Mouse (Mus musculus) kidney, adult 8-10 months (tissue): Measurements from ENCODE around the gene Ngb.
A peak's percentile ranks its signal among the peaks of the same experiment; 100 is the strongest.

ENCODE experiments used
- DNase-seq, 2 experiments: peaks; one replicate each; pipeline ENCODE4 v3.0.0; 2022

Ngb gene

DNA sequence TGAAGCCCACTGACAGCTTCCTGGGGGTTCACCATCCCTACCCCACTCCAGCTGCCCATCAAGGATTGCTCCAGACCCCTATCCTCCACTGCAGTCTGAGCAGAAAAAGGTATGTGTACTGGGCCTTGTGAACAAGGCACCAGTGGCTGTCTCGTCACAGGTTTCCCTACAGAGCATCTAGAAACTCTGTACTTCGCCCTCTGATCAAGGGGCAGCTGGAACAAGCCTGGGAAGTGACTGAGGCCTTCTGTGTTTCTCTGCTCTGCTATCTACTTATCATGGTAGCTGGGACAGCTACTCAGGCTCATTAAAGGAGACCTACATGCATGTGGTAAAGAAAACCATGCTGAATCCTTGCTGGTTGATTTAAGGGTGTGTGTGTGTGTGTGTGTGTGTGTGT, 12.6 kb downstream of the Ngb start:
- peak; percentile 55 to 61 for DNase-seq

DNA sequence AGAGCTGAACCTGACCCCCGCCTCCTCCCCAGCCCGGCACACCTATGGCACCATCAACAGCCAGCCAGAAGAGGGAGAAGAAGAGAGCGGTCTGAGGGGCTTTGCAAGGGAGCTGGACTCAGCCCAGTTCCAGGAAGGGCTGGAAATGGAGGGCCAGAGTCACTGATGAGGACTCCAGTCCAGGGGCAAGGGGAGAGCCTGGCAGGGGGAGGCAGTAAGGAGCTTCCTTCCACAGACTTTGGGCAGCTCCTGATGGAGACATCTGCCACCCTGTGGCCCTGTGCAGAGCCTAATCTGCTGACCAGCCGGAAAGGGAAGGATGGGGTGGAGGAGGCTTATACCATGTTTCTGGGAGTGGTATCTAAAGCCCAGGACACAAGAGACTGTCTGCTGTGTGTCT, 13.1 kb downstream of the Ngb start:
- DNase-seq, result no peak

DNA sequence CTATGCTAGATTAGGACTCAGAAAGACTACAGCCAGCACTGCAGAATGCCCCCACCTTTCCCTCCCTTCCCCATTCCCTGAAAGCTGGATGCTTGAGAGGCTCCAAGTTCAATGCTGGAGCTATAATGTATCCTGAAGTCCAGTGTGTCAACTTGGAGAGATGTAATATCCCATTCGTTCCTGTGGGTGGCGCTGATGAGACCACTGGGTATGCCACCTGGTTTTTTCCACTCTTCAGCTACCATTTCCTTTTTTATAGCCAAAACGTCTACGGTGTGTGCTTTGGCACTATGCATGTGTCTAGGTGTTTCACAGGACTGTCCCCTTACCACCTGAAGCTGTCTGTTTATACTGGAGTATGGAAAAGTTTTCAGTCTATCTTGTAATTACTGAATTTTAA, 14.0 kb downstream of the Ngb start:
- DNase-seq, result no peak

DNA sequence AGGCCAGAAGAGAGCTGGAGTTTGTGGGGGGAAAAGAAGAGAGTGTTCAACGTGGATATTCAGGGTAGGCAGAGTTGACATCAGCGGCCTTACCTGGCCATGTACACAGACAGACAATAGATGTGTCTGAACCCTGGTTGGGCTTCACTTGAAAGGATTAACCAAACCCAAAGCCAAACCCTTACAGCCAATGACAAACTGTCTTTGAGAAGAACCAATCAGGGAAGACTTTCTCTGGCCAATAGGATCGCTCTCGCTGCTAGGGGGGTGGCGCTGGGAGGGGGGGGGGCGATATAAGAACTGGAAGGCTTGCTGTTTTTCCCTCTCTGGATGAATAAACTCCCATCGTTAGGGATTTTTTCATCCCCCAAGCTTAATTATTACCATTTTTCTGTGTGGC, 15.1 kb downstream of the Ngb start:
- DNase-seq, result no peak

DNA sequence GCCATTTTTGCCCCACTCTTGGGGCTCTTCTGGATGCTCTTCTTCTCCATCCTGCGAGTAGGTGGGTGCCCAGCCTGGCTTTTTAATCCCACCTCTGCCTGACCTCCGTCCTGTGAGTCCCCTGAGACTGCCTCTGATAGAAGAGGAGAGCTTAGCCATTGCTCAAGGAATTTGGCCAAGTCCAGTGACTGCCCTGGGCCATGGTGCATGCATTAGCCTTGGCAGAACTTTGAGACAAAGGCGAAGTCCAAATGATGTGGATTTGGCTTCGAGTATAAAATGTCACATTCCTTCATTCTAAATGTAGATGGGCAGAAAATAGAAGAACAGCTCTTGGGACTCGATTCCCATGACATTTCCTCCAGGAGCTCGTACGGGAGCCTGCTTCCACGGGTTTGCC, 19.5 kb downstream of the Ngb start:
- peak; percentile 35 to 57 for DNase-seq

DNA sequence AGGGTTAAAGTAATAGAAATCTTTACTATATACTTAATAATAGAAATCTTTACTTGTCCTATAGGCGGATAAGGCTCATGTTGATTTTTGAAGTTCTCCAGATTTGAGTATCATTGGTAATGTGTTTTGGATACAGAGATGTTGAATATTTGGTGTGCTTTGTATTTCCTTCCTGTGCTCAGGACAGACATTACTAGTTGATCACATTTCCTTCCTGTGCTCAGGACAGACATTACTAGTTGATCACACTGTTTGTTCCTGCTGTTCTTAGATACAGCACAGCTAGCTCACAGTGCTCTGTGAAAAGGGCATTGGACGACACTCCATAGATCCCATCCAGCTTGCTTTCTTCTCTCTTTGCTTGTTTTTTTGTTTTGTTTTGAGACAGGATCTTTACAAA, 25.7 kb downstream of the Ngb start:
- DNase-seq, result no peak

DNA sequence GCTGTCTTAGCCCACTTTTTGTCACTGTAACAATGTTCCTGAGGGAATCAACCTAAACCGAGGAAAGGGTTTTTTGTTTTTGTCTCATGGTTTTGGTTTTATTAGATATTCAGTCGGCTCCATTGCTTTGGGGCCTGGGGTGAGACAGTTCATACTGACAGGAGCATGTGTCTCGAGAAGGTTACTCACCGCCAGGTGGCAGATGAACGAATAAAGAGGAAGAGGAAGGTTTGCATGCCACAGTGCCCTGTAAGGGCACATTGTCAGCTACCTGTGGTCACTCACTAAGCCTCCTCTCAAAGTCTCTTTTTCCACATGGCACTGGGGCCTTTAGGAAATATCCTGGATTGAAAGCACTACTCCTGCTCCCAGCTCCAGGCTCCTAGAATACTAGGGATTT, 31.8 kb downstream of the Ngb start:
- DNase-seq, result no peak

DNA sequence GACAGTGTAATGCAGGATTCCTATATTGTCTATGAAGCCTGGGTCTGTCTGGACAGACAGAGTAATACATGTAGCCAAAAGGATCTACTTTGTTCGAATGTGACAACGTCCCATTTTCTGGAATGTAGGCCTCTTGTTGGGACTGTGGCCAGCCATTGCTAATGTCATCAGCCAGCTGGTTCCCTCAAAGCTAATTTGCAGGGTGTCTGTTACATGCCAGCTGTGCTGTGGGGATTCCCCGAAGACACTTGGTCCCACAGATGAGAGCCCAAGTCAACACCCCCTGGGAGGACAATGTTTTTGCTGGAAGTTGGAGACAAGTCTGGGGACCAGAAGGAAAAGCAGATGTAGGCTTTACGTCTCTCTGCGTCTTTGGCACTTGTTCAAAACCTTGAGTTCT, 35.9 kb downstream of the Ngb start:
- no peak for DNase-seq

DNA sequence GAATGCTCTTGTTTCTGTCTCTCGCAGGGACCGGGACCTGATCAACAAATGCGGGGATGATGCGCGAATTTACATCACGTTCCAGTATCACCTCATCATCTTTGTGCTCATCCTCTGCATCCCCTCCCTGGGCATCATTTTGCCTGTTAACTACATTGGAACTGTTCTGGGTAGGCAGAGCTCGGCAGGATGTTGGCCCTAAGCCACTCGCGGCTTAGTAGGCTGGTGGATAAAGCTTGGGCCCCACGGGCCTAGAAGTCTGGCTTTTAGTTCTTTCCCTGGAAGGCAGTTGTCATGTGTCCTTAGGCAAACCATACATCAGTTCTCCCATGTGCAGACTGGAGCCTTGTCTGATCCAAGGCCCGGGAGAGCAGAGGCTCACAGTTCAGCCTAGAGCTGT, 36.9 kb downstream of the Ngb start:
- DNase-seq, result no peak

DNA sequence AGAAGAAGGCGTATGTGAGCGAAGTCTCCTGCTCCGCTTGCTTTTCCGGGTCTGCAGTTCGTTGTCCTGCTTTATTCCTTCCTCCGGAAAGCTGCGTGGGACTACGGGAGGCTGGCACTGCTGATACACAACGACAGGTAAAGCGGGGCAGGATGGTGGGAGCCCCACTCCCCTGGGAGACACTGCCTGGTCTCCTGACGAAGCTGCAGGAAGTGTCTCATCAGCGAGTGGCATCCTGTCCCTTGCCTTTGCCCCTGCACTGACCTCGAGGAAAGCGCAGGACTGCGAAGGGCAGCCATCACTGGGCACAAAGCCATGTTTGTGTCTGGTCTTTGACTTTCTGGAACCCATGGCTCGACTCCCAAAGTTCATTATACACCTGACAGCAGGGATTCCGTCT, 45.3 kb downstream of the Ngb start:
- DNase-seq, result peak; percentile 16 to 21

DNA sequence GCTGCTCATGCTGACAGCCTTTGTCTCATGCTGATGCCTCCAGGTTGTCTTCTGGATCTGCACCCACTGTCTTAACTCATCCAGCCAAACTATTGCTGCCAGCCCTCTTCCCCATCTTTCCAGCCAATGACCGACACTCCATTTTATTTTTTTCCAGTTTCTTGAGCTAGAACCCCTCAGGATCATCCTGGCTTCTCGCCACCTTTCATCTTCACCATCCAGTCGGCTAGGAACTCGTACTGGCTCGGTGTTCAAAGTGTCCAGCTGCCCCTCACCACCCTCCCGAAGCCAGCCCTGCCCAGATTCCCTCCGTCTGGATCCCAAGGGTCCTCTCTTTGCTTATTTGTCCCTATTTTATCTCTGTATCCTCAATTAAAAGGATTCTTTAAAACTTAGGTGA, 47.5 kb downstream of the Ngb start:
- no peak for DNase-seq

DNA sequence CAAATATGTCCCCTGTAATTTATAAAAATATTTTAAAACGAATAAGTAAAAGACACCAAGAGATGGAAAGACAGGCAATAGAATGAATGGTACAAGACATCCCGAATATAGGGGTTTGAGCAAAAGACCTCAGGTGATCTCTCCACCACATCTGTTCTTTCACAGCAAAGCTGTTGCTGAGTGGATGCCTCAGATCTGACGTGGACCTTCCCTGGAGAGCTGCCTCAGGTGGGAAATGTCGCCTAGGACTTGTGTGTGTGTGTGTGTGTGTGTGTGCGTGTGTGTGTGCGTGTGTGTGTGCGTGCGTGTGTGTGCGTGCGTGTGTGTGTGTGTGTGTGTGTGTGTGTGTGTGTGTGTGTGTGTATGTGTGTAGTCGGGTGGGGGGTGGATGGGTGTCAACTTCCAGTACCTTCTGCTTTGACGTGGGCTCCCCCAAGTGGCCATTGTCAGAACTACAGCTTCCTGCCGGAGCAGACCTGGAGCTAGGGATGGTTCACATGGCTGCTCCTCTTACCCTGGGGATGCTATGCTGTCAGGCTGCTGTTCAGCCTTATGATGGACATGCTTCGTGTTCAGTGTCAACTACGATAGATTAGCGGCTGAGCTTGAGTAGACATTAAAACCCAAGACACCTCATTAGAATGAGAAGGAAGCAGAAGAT, 49.5 kb downstream of the Ngb start:
- DNase-seq, result peak; percentile 39 to 83

DNA sequence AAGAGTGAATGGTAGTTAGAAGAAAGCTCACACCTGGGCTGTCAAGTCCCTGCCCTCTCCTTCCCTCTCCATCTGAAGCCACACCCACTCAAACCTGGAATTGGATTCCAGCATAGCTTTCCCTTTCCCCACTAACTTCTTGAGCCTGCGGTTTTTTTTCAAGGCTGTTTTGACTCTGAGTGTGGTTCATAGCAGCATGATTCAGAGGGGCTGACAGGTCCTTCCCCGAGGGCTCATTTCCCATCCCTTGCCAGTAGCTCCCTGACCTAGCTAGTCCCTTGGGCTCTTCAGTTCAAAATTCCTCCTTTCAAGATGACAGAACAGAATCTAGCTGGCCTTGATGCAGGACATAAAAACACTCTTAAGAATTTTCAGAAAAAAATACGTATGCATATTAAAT, 54.8 kb downstream of the Ngb start:
- no peak for DNase-seq
